ENCODE assay signal across 15 mouse cellular contexts in the genomic region with DNA sequence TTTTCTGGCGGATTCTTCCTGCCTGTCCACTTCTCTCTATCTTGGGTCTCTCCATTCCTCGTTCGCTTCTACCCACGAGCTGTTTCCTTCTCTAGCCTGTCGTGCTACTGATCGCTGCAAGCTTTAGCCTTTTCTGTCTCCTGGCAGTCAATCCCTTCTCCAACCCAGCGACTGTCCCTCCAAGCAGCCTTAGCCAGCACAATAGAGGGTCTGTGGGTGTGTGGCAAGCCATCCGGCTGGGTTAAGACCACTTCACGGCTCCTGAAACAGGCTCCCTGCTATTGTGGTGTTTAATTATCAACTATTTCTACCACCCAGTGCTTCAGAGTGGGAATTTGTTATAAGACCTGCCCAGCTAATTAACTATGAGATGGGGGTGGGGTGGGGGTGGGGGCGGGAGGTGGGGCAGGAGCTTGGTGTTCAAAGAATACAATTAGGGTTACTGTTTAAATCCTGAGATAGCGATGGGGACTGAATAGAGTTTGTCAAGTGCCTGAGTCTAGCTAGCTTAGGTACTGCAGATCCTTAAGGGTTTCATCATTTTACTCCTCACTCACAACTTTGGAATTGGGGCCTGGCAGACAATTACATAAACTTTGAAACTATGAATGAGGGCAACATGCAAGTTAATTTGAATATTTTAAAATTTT.
DNase-seq lines count a peak whose midpoint lies in the region; ATAC-seq and TF ChIP-seq lines count a peak whose summit lies in the region.
"Had no signal": no experiment of that assay in that cellular context is flagged by ENCODE, and none has a peak within 500 bp of the region (broad histone marks: within the 10 kb centered on the region; RNA-seq: fewer than 3 reads in every experiment).

No protein-coding gene starts in this region.

- peak overlapping the region; percentile 22 for H3K4me2 ChIP-seq in heart, embryonic 13.5 days
- H3K4me2 ChIP-seq in lung, embryonic 16.5 days (ENCODE audit: low read depth, low read length), result no peak overlapping the region
- H3K4me2 ChIP-seq in forebrain, embryonic 11.5 days (ENCODE audit: low read depth, low read length, severe bottlenecking), result peak overlapping the region; percentile 5; the same call in 1 of the 2 replicates
- peak overlapping the region; percentile 34 for H3K4me2 ChIP-seq in neural tube, embryonic 12.5 days (replicated peaks)
- H3K4me2 ChIP-seq: stomach, embryonic 15.5 days had no signal

- WGBS in heart, embryonic 13.5 days, result 17% methylated on average over 11 of the region's 11 CpGs
- 24% methylated on average over 11 of the region's 11 CpGs for WGBS in lung, embryonic 16.5 days
- 3% methylated on average over 11 of the region's 11 CpGs for WGBS in forebrain, embryonic 11.5 days
- 8% methylated on average over 11 of the region's 11 CpGs for WGBS in neural tube, embryonic 12.5 days
- 29% methylated on average over 11 of the region's 11 CpGs for WGBS in cerebellum, adult 2 months

- TF ChIP-seq POLR2A in cerebellum, adult 2 months (IDR thresholded peaks at IDR 0.05; ENCODE audit: borderline replicate concordance, insufficient read depth, low read length), result no peak

- no peak overlapping the region for H3K4me3 ChIP-seq in heart, embryonic 13.5 days
- no peak overlapping the region for H3K4me3 ChIP-seq in lung, embryonic 16.5 days (ENCODE audit: low read length)
- H3K4me3 ChIP-seq in forebrain, embryonic 11.5 days (ENCODE audit: low read depth, low read length), result no peak overlapping the region
- H3K4me3 ChIP-seq in neural tube, embryonic 12.5 days, result no peak overlapping the region
- no peak overlapping the region for H3K4me3 ChIP-seq in cerebellum, adult 2 months (replicated peaks; ENCODE audit: insufficient read depth, low read depth, low read length)
- H3K4me3 ChIP-seq: gastrocnemius, adult 2 months; left cerebral cortex, adult 2 months; stomach, embryonic 15.5 days had no signal

- H3K27ac ChIP-seq in heart, embryonic 13.5 days (replicated peaks), result no peak overlapping the region
- 0 out of 2 replicates have a peak overlapping the region, but pooled peaks have one; percentile 0 for H3K27ac ChIP-seq in lung, embryonic 16.5 days (ENCODE audit: low read length)
- H3K27ac ChIP-seq in forebrain, embryonic 11.5 days (ENCODE audit: low read depth, low read length), result peak overlapping the region; percentile 33; the same call in 1 of the 2 replicates
- H3K27ac ChIP-seq in neural tube, embryonic 12.5 days, result no peak overlapping the region
- H3K27ac ChIP-seq in cerebellum, adult 2 months (ENCODE audit: insufficient read depth, low read length), result no peak overlapping the region
- H3K27ac ChIP-seq: gastrocnemius, adult 2 months; left cerebral cortex, adult 2 months; liver, embryonic 14.5 days; stomach, embryonic 15.5 days had no signal

- ATAC-seq in heart, embryonic 13.5 days (ENCODE audit: extremely low read depth, insufficient number of reproducible peaks, low FRiP score, low TSS enrichment), result no peak
- ATAC-seq in lung, embryonic 16.5 days (ENCODE audit: low read depth), result peak; percentile 47; the same call in 1 of the 2 replicates
- peak; percentile 88 for ATAC-seq in forebrain, embryonic 11.5 days (replicated peaks; ENCODE audit: low FRiP score)
- no peak for ATAC-seq in neural tube, embryonic 12.5 days (ENCODE audit: low FRiP score, low read depth)
- ATAC-seq: activated CD4-positive, CD25-positive, alpha-beta regulatory T cell, adult 4 months had no signal

- H3K9me3 ChIP-seq in heart, embryonic 13.5 days, result no peaks in the 10 kb centered on the region
- H3K9me3 ChIP-seq in lung, embryonic 16.5 days (ENCODE audit: control insufficient read depth, low read length), result no peaks in the 10 kb centered on the region
- H3K9me3 ChIP-seq in forebrain, embryonic 11.5 days (ENCODE audit: control insufficient read depth, low read length), result no peaks in the 10 kb centered on the region
- H3K9me3 ChIP-seq in neural tube, embryonic 12.5 days, result no peaks in the 10 kb centered on the region
- H3K9me3 ChIP-seq: stomach, embryonic 15.5 days had no signal

- H3K27me3 ChIP-seq in heart, embryonic 13.5 days (replicated peaks), result 0 out of 2 replicates have a peak, but pooled peaks cover 4% of the 10 kb centered on the region
- no peaks in the 10 kb centered on the region for H3K27me3 ChIP-seq in lung, embryonic 16.5 days (ENCODE audit: control insufficient read depth, insufficient read depth, low read depth, low read length)
- no peaks in the 10 kb centered on the region for H3K27me3 ChIP-seq in forebrain, embryonic 11.5 days (ENCODE audit: control insufficient read depth, insufficient read depth, low read length)
- no peaks in the 10 kb centered on the region for H3K27me3 ChIP-seq in neural tube, embryonic 12.5 days (replicated peaks)
- no peaks in the 10 kb centered on the region for H3K27me3 ChIP-seq in cerebellum, adult 2 months (ENCODE audit: control insufficient read depth, insufficient read depth, low read length)
- H3K27me3 ChIP-seq: stomach, embryonic 15.5 days had no signal

- H3K9ac ChIP-seq in heart, embryonic 13.5 days, result no peak overlapping the region
- H3K9ac ChIP-seq in lung, embryonic 16.5 days (ENCODE audit: low read length), result no peak overlapping the region
- no peak overlapping the region for H3K9ac ChIP-seq in forebrain, embryonic 11.5 days (ENCODE audit: low read length)
- H3K9ac ChIP-seq in neural tube, embryonic 12.5 days, result no peak overlapping the region
- H3K9ac ChIP-seq: liver, embryonic 14.5 days; stomach, embryonic 15.5 days had no signal

- no peaks in the 10 kb centered on the region for H3K36me3 ChIP-seq in heart, embryonic 13.5 days
- H3K36me3 ChIP-seq in lung, embryonic 16.5 days (ENCODE audit: control insufficient read depth, insufficient read depth, low read length), result no peaks in the 10 kb centered on the region
- H3K36me3 ChIP-seq in forebrain, embryonic 11.5 days (ENCODE audit: control insufficient read depth, insufficient read depth, low read length), result no peaks in the 10 kb centered on the region
- H3K36me3 ChIP-seq in neural tube, embryonic 12.5 days, result no peaks in the 10 kb centered on the region
- H3K36me3 ChIP-seq: stomach, embryonic 15.5 days had no signal

- peaks cover 7% of the 10 kb centered on the region for H3K4me1 ChIP-seq in heart, embryonic 13.5 days
- H3K4me1 ChIP-seq in lung, embryonic 16.5 days (replicated peaks; ENCODE audit: control insufficient read depth, insufficient read depth, low read length), result no peaks in the 10 kb centered on the region
- peaks cover 9% of the 10 kb centered on the region for H3K4me1 ChIP-seq in forebrain, embryonic 11.5 days (replicated peaks; ENCODE audit: control insufficient read depth, insufficient read depth, low read length)
- H3K4me1 ChIP-seq in neural tube, embryonic 12.5 days, result peaks cover 25% of the 10 kb centered on the region
- no peaks in the 10 kb centered on the region for H3K4me1 ChIP-seq in cerebellum, adult 2 months (ENCODE audit: control insufficient read depth, insufficient read depth, low read length)
- H3K4me1 ChIP-seq: stomach, embryonic 15.5 days had no signal

- intact Hi-C loops in heart, postnatal 36 days (cut with DNase I), result no loop called here

- DNase-seq in heart, postnatal 36 days, result no peak
- no peak for DNase-seq in lung, postnatal 25 days (ENCODE audit: low spot score)
- peak; percentile 75 for DNase-seq in forebrain, embryonic 11.5 days (ENCODE audit: low spot score)
- no peak for DNase-seq in cerebellum, adult 9-11 months
- DNase-seq in cerebellum, adult 2 months, result no peak
- DNase-seq: cerebellum, adult 9-10 months; gastrocnemius, adult 2 months; kidney, adult 9 months had no signal

- TF ChIP-seq CTCF in cerebellum, adult 2 months (IDR thresholded peaks at IDR 0.05; ENCODE audit: borderline replicate concordance, insufficient read depth, low read depth, low read length), result no peak

Comparison
In these comparisons a context has a peak if more than half of its experiments do, and no peak if none do; other contexts are left out.
1. ATAC-seq: peak in lung, embryonic 16.5 days (single experiment) and forebrain, embryonic 11.5 days (single experiment); none in heart, embryonic 13.5 days (single experiment) and neural tube, embryonic 12.5 days (single experiment).
2. H3K27ac ChIP-seq: peak in lung, embryonic 16.5 days (single experiment) and forebrain, embryonic 11.5 days (single experiment); none in heart, embryonic 13.5 days (single experiment), neural tube, embryonic 12.5 days (single experiment) and cerebellum, adult 2 months (single experiment).